Mouse (Mus musculus): ENCODE data around the gene Limd2. TPM values are rescaled to one million over a fixed set of nuclear protein-coding genes. Genes with fewer than 3 reads are reported as not detected.

Gene Limd2
- polyA plus RNA-seq, 1 experiment = 36.4 TPM

DNA sequence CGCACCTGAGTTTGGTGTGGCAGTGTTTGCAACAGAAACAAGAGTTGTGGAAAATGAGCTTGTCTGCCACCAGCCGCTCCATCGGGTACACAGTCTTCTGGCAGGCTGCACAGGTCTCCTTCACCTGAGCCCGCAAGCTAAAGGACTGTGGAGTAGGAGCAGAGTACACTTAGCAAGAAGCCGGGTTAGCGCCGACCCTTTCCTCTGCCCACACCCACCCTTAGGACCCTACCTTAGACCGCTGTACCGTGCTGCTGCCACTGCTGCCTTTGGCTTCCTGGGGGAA, 1.8 kb downstream of the Limd2 start:
- H3K36me3 ChIP-seq (ENCODE audit: control insufficient read depth, insufficient read depth) = no peaks in the 10 kb centered on the region
- H3K4me3 ChIP-seq = peak overlapping the region; percentile 51
- H3K79me2 ChIP-seq (ENCODE audit: control insufficient read depth, insufficient read depth) = no peaks in the 10 kb centered on the region
- no peak overlapping the region for H3ac ChIP-seq (ENCODE audit: control insufficient read depth, insufficient read length)
- no peaks in the 10 kb centered on the region for H3K27me3 ChIP-seq (ENCODE audit: control insufficient read depth, insufficient read depth, insufficient read length)
- H3K4me2 ChIP-seq (ENCODE audit: low read depth) = peak overlapping the region; percentile 63
- TF ChIP-seq MYOG (IDR thresholded peaks at IDR 0.05; ENCODE audit: control insufficient read depth in 1 of 3, insufficient read depth in 1 of 3, insufficient read length in 2 of 3, low read depth in 2 of 3) (no peak), USF1 (IDR thresholded peaks at IDR 0.05; ENCODE audit: low read depth) (no peak), TCF12 (IDR thresholded peaks at IDR 0.05; ENCODE audit: insufficient read depth, poor library complexity, severe bottlenecking) (no peak), TCF3 (IDR thresholded peaks at IDR 0.05; ENCODE audit: insufficient read length, low read depth) (no peak), CEBPB (IDR thresholded peaks at IDR 0.05; ENCODE audit: insufficient read depth, poor library complexity, severe bottlenecking) (no peak), MAX (IDR thresholded peaks at IDR 0.05; ENCODE audit: low read depth) (no peak), MYOD1 (IDR thresholded peaks at IDR 0.05; ENCODE audit: control insufficient read depth in 1 of 3, insufficient read length in 2 of 3, low read depth in 2 of 3) (no peak), REST (IDR thresholded peaks at IDR 0.05; ENCODE audit: insufficient read depth, insufficient read length) (no peak), SRF (IDR thresholded peaks at IDR 0.05; ENCODE audit: control insufficient read depth, insufficient read length, low read depth) (no peak), E2F4 (IDR thresholded peaks at IDR 0.05; ENCODE audit: insufficient read depth) (no peak), POLR2AphosphoS2 (IDR thresholded peaks at IDR 0.05; ENCODE audit: insufficient read length, low read depth) (no peak), POLR2A (IDR thresholded peaks at IDR 0.05; ENCODE audit: insufficient read length, low read depth) (no peak)

- H3K36me3 ChIP-seq (ENCODE audit: control insufficient read depth, insufficient read depth) = peaks cover 5% of the 10 kb centered on the region
- no peaks in the 10 kb centered on the region for H3K79me2 ChIP-seq (ENCODE audit: control insufficient read depth, insufficient read depth)
- H3ac ChIP-seq (ENCODE audit: control insufficient read depth, insufficient read length) = no peak overlapping the region
- no peaks in the 10 kb centered on the region for H3K27me3 ChIP-seq (ENCODE audit: control insufficient read depth, insufficient read depth, insufficient read length)
- peak; percentile 6 for TF ChIP-seq POLR2AphosphoS2 (IDR thresholded peaks at IDR 0.05; ENCODE audit: insufficient read length, low read depth)
- TF ChIP-seq SRF (IDR thresholded peaks at IDR 0.05; ENCODE audit: control insufficient read depth, insufficient read length, low read depth) = no peak
- no peak for TF ChIP-seq USF1 (IDR thresholded peaks at IDR 0.05; ENCODE audit: low read depth)
- no peak for TF ChIP-seq MYOD1 (IDR thresholded peaks at IDR 0.05; ENCODE audit: control insufficient read depth in 1 of 3, insufficient read length in 2 of 3, low read depth in 2 of 3)
- peak overlapping the region; percentile 51 for H3K4me3 ChIP-seq
- no peak overlapping the region for H3K4me2 ChIP-seq (ENCODE audit: low read depth)
Observed at GRCm38 (mm10) chr11:106158081-106158929, 2.4 kb downstream of the Limd2 start.

GRCm38 (mm10) chr11:106157154-106157553, 3.5 kb downstream of the Limd2 start:
- no peaks in the 10 kb centered on the region for H3K79me2 ChIP-seq (ENCODE audit: control insufficient read depth, insufficient read depth)
- H3K4me3 ChIP-seq = no peak overlapping the region
- H3ac ChIP-seq (ENCODE audit: control insufficient read depth, insufficient read length) = no peak overlapping the region
- H3K27me3 ChIP-seq (ENCODE audit: control insufficient read depth, insufficient read depth, insufficient read length) = no peaks in the 10 kb centered on the region
- H3K4me2 ChIP-seq (ENCODE audit: low read depth) = no peak overlapping the region
- TF ChIP-seq REST (IDR thresholded peaks at IDR 0.05; ENCODE audit: insufficient read depth, insufficient read length) (no peak), USF1 (IDR thresholded peaks at IDR 0.05; ENCODE audit: low read depth) (no peak), TCF3 (IDR thresholded peaks at IDR 0.05; ENCODE audit: insufficient read length, low read depth) (no peak), POLR2AphosphoS2 (IDR thresholded peaks at IDR 0.05; ENCODE audit: insufficient read length, low read depth) (peak; percentile 16)
- H3K36me3 ChIP-seq (ENCODE audit: control insufficient read depth, insufficient read depth) = peaks cover 7% of the 10 kb centered on the region

DNA sequence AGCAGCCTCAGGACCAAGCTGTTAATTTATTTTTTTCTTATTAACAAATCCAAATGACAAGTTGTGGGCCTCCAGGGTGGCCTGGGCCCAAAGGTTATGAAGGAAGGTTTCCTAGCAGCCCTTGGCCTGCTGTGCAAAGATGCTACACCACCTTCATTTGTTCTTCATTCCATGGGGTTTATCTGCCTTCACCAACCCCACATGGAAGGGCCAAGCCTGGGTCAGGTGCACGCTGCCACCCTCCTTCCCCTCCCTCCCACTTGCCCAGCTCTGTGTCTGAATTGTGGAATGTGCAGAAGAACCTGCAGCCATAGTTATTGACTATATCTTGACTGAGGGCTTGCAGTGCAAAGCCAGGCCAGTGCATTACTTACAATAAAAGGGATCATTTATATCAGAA, 4.4 kb downstream of the Limd2 start:
- Histone ChIP-seq H3K36me3 (ENCODE audit: control insufficient read depth, insufficient read depth) (peaks cover 7% of the 10 kb centered on the region), H3ac (ENCODE audit: control insufficient read depth, insufficient read length) (no peak overlapping the region), H3K79me2 (ENCODE audit: control insufficient read depth, insufficient read depth) (no peaks in the 10 kb centered on the region), H3K4me2 (ENCODE audit: low read depth) (no peak overlapping the region), H3K27me3 (ENCODE audit: control insufficient read depth, insufficient read depth, insufficient read length) (no peaks in the 10 kb centered on the region), H3K4me3 (no peak overlapping the region)
- TF ChIP-seq CEBPB (IDR thresholded peaks at IDR 0.05; ENCODE audit: insufficient read depth, poor library complexity, severe bottlenecking) (no peak), TCF12 (IDR thresholded peaks at IDR 0.05; ENCODE audit: insufficient read depth, poor library complexity, severe bottlenecking) (no peak), POLR2AphosphoS2 (IDR thresholded peaks at IDR 0.05; ENCODE audit: insufficient read length, low read depth) (peak; percentile 54)

GRCm38 (mm10) chr11:106155761-106156160, 4.9 kb downstream of the Limd2 start:
- Histone ChIP-seq H3K36me3 (ENCODE audit: control insufficient read depth, insufficient read depth) (peaks cover 7% of the 10 kb centered on the region), H3K4me2 (ENCODE audit: low read depth) (no peak overlapping the region), H3K27me3 (ENCODE audit: control insufficient read depth, insufficient read depth, insufficient read length) (no peaks in the 10 kb centered on the region), H3ac (ENCODE audit: control insufficient read depth, insufficient read length) (no peak overlapping the region), H3K4me3 (no peak overlapping the region), H3K79me2 (ENCODE audit: control insufficient read depth, insufficient read depth) (no peaks in the 10 kb centered on the region)
- TF ChIP-seq SRF (IDR thresholded peaks at IDR 0.05; ENCODE audit: control insufficient read depth, insufficient read length, low read depth) = no peak
- TF ChIP-seq CEBPB (IDR thresholded peaks at IDR 0.05; ENCODE audit: insufficient read depth, poor library complexity, severe bottlenecking) = no peak
- no peak for TF ChIP-seq TCF3 (IDR thresholded peaks at IDR 0.05; ENCODE audit: insufficient read length, low read depth)
- no peak for TF ChIP-seq POLR2A (IDR thresholded peaks at IDR 0.05; ENCODE audit: insufficient read length, low read depth)
- no peak for TF ChIP-seq MYOG (IDR thresholded peaks at IDR 0.05; ENCODE audit: control insufficient read depth in 1 of 3, insufficient read depth in 1 of 3, insufficient read length in 2 of 3, low read depth in 2 of 3)
- TF ChIP-seq POLR2AphosphoS2 (IDR thresholded peaks at IDR 0.05; ENCODE audit: insufficient read length, low read depth) = no peak
